Mouse (Mus musculus): ENCODE measurements around the gene Sdccag8.

GRCm38 (mm10) chr1:177045885-177046284 is 231.4 kb downstream of the Sdccag8 start:
- TF ChIP-seq CTCF (IDR thresholded peaks at IDR 0.05; ENCODE audit: low read depth) (no peak), EP300 (optimal IDR thresholded peaks at IDR 0.05) (no peak)

All from stomach, postnatal 0 days (tissue).